Mouse (Mus musculus): Measurements from ENCODE around the gene Cwc27.

GRCm38 (mm10) chr13:104694612-104695355, 122.2 kb downstream of the Cwc27 start:
- TF ChIP-seq ZC3H11A (IDR thresholded peaks at IDR 0.05; ENCODE audit: borderline replicate concordance, low read depth, low read length) (no peak), CHD2 (IDR thresholded peaks at IDR 0.05; ENCODE audit: low read depth, low read length) (no peak), MAFK (IDR thresholded peaks at IDR 0.05; ENCODE audit: insufficient read depth, low read depth, low read length) (no peak), ZNF384 (IDR thresholded peaks at IDR 0.05; ENCODE audit: low read depth, low read length) (no peak)

All from ES-E14 (cell line).